Mouse (Mus musculus): ENCODE data around the gene Btg1-ps2. TPM values are rescaled to one million over a fixed set of nuclear protein-coding genes. Genes with fewer than 3 reads are reported as not detected.

The Btg1-ps2 gene
- total RNA-seq (2023) = not detected in 4 replicates

DNA sequence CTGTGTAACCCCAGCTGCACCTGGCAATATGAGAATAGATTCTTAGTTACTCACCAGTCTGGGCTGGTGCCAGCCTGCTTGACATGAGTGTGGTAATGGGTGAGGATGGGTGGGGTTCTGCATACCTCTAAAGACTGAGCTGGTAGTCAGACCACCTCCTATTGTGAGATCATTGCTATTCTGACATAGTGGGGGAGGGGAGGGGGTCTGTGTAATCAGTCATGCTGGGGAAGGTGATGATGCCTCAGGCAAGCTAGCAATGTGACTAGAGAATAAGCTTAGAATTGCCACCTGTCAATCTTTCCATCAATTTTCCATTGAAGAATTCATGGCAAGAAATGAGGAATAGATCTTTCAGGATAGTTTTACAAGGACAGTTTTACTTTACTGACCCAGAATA lies at the start of gene Btg1-ps2:
Btg1-ps2 (minus strand) TSS at position 101 of the 400 bp plus-strand sequence.

DNA sequence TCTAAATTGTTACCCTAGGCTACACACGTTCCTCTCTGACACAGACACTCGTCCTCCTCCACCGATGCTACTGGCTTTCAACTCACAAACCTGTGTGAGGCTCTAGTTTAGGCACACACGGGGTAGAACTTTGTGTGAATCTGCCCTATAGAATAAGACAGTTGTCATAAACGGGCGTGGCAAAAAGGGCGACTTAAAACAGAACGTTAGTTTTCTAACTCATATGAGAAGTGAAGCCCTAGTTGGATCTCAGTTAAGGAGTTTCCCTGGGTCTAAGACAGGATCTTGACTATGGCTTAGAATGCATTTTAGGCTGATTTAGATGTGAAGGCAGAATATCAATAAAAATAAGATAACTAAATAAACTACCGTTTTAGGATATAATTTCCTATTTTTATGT lies 42.1 kb upstream of the Btg1-ps2 start, which contains the start of gene Rhox11:
Rhox11 (minus strand) TSS at position 101 of the 400 bp plus-strand sequence.

DNA sequence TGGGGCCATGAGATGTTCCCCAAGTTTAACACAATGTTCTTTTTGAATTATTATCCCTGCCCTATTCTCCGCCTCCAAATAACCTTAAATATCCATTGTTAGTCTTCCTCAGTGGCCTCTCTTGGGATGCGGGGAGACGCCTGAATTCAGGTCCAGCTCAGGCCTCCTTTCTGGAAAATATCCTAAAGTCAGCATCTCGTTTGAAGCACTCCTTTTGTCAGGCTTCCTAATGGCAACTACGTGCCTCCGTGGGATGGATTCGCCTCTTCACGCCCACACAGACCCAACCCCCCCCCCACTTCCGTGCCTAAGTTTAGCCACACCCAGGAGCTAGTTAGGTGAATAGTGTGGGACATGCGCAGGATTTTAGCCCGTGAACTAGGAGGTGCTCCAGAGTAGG lies 23.3 kb upstream of the Btg1-ps2 start, which contains the start of gene Rhox10:
Rhox10 (plus strand) TSS at position 301 of the 400 bp plus-strand sequence.

DNA sequence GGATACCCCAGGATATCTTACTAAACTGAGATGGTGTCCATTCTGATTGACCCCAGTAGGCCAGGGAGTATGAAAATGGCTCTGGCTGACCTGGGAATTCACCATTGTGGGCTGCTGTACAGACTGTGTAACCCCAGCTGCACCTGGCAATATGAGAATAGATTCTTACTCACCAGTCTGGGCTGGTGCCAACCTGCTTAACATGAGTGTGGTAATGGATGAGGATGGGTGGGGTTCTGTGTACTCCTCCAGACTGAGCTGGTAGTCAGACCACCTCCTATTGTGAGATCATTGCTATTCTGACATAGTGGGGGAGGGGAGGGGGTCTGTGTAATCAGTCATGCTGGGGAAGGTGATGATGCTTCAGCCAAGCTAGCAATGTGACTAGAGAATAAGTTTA lies 24.3 kb downstream of the Btg1-ps2 start, which contains the start of gene Btg1-ps1:
Btg1-ps1 (minus strand) TSS at position 219 of the 400 bp plus-strand sequence.

Other genes with a start within 250 kb of the Btg1-ps2 start
- gene Rhox5, start 238.3 kb downstream of the Btg1-ps2 start, total RNA-seq (2023) = not detected in 4 replicates
- not detected in 4 replicates for gene Rhox6, start 216.2 kb downstream of the Btg1-ps2 start, total RNA-seq (2023)
- not detected in 4 replicates for gene Rhox7a, start 211.4 kb downstream of the Btg1-ps2 start, total RNA-seq (2023)
- not detected in 4 replicates for gene Rhox8, start 164.2 kb downstream of the Btg1-ps2 start, total RNA-seq (2023)
- not detected in 4 replicates for gene Rhox7b, start 145.9 kb downstream of the Btg1-ps2 start, total RNA-seq (2023)
- gene Rhox9, start 141.3 kb downstream of the Btg1-ps2 start, total RNA-seq (2023) = not detected in 4 replicates
- not detected in 4 replicates for gene Btg1-ps1, start 24.3 kb downstream of the Btg1-ps2 start, total RNA-seq (2023)
- not detected in 4 replicates for gene Rhox10, start 23.4 kb upstream of the Btg1-ps2 start, total RNA-seq (2023)
- gene Rhox11, start 42.0 kb upstream of the Btg1-ps2 start, total RNA-seq (2023) = not detected in 4 replicates
- not detected in 4 replicates for gene Rhox12, start 67.8 kb upstream of the Btg1-ps2 start, total RNA-seq (2023)
- gene Rhox13, start 78.1 kb upstream of the Btg1-ps2 start, total RNA-seq (2023) = not detected in 4 replicates
- gene Zbtb33, start 146.7 kb upstream of the Btg1-ps2 start, total RNA-seq (2023) = 29.9 to 37.1 TPM (median 34.0 TPM) in 4 replicates
- gene Tmem255a, start 209.3 kb upstream of the Btg1-ps2 start, total RNA-seq (2023) = 0.39 to 1.5 TPM (median 0.52 TPM) in 4 replicates

Measured in B cell, adult 62 days (primary cell).